Mouse (Mus musculus): ENCODE results near the gene Qtrt2.

Qtrt2 gene

DNA sequence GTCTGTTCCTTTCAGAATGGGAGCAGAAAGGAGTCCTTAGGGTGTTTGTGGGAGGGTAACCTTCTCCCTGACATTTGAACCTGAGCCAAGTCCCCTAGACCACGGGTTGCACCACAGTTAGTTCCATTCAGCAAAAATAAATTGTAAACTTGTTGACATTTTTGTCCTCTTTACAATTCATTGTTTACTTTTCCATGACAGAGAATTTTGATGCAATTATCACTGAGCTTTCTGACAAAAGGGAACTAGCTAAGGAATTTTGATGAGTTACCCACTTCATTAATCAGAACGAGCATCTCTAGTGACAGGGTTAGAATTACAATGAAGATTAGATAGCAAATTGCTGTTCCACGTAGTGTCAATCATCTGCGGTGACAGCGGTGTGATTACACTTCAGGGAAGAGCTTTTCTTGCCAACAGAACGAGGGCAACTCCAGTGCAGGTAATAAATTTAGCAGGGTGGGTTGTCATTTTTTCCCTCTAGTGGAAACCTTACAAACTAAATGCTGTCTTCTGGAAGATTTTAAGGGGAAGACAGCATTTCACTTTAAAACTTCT, 1.5 kb downstream of the Qtrt2 start:
- DNase-seq, result no peak

DNA sequence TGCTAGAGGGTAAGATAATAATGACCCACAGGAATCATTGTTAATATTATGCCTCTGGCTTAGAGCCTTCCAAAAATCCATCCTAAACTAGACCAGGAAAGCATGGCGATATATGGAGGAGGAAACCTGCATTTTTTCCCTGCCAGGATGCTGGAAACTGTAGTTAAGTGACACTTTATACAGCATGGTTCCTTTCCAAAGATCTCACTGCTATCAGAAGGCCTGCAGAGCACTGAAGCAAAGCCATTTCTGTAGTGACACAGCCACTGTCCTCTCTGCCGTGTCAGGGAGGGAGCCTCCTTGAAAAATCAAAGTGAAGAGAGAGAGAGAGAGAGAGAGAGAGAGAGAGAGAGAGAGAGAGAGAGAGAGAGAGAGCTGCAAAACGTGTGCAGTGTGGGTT, 4.0 kb downstream of the Qtrt2 start:
- DNase-seq, result no peak

DNA sequence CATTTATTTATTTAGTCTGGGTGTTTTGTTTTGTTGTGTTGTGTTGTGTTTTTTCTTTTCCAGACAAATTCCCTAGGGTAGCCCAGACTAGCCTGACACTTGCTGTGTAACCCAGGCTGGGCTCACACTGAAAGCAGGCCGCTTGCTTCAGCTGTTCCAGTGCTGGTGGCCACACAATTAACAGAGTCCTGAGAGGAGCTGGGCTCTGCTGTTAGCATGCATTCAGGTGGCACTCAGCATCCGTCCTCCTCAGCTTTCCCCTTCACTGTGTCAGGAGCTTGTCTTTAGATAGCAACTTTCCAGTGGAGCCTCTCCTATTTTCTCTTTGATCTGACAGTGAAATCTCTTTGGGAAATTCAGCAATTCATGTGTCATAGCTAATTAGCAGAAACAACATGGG, 4.6 kb downstream of the Qtrt2 start:
- no peak for DNase-seq

DNA sequence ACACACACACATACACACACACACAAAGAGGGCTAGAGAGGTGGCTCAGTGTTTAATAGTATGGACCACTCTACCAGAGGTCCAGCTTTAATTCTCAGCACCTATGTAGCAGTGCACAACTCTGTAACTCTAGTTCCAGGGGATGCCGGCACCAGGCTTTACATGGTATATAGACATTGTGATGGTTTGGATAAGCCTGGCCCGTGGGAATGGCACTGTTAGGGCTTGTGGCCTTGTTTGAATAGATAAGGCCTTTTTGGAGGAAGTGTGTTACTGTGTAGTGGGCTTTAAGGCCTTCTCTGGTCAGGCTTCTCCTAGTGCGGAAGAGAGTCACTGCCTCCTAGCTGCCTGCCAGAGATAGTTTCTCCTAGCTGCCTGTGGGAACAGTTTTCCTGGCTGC, 7.7 kb downstream of the Qtrt2 start:
- no peak for DNase-seq

DNA sequence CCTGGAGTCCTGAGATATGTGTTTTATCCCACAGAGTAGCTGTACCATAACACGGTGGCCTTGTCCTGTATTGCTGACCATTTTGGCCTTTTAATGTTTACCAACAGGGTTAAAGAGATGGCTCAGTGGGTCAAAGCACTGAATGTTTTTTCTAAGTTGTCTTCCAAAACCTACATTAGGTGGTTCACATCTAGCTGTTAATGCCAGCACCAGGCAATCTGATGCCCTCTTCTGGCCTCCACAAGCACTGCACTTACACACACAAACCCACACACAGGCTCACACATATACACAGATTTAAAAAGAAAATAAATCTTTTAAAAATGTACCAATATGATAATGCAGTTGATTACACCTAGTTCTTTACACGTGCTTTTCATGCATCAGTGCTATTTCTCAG, 17.7 kb downstream of the Qtrt2 start:
- no peak for DNase-seq

DNA sequence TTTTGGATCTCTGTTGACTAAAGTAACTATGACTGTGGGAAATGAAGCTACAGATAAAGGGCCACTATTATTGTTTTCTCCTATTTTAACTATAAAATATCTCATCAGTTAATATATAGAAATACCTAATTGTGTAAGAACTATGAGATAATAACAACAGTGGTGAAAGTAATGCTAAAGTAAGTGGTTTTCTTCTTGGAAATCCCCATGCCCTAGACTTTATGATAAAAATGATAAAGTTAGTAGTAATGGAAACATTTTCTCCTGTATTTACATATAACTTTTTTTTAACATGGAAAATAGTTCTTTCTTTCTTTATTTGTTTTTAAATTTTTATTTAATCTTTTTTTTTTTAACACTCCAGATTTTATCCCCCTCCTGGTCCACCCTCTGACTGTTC, 26.0 kb downstream of the Qtrt2 start:
- no peak for DNase-seq

DNA sequence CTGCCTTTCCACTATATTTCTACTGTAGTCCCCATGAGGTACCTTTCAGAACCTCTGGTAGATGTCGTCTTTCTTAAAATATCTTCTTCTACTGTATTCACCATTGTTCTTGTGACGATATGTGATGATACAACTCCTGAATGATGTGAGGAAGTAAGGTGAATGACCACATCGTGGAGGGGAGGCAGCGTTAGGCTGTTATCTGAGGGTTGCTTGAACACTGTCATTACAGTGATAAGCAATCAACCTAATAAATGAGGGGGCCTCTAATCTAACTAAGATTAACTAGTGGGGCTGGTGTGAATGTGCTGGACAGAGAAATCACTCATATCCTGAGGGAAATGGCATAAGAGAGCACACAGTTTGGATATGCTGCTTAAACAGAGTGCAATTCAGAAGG, 26.5 kb downstream of the Qtrt2 start:
- DNase-seq, result no peak

DNA sequence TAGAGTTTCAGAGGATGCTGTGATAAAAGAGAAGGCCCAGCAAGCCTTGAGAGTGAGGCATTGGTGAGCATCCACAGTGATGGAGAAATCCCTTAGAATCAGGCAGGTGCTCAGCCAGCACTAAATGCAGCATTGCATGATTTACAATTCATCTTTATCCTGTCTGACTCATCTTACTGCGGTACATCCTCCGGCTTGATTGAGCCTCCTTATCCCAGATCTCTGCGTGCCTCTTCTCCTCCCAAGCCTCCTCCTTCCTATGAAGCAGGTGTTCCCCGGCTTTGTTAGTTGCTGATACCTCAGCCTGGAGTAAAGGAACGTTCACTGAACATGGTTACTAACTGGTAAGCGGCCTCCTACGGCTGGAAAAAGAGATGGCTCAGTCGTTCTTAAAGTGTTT, 32.1 kb downstream of the Qtrt2 start:
- DNase-seq, result no peak

DNA sequence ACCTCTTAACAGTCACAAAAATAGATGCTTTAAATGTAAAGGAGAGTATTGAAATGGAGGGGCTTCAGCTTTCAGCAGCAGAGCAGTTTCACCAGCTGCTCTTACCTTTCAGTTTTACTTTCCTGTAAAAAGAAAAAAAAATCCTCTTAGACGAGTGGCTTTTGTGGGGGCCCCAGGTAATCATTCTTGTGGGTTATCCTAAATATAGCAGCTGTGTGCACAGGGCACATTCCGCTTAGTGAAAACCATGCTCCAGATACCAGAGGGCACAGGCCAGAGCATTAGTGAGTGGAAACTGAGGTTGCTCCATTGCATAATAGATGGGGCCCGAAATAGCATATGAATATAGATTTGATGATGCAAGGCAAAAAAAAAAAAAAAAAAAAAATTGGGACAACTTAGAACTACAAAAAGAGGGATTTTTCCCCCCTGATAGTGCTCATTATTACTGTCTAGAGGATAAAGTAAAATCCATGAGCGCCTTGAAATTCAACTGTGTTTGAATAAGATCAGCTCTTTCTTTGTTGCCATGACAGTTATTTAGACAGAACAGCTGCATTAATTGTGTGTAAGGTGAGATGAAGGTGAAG, 35.8 kb downstream of the Qtrt2 start:
- no peak for DNase-seq

DNA sequence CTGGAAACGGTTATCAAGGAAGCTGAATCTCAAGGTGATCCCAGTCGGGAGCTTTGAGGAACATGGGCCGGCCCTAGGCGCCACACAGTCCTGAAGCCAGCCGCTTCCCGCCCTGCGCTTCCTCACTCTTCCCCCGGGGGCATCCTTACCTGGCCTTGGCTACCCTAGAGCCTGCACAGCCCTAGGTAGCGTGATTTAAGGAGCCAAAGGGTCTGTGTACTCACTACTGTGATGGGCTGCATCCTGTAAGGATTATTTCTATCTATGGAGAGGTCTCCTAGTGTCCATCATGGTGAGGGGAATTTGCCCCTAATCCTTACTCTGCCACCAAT, 36.6 kb downstream of the Qtrt2 start:
- DNase-seq, result peak in 1 of 2 experiments; percentile 91

DNA sequence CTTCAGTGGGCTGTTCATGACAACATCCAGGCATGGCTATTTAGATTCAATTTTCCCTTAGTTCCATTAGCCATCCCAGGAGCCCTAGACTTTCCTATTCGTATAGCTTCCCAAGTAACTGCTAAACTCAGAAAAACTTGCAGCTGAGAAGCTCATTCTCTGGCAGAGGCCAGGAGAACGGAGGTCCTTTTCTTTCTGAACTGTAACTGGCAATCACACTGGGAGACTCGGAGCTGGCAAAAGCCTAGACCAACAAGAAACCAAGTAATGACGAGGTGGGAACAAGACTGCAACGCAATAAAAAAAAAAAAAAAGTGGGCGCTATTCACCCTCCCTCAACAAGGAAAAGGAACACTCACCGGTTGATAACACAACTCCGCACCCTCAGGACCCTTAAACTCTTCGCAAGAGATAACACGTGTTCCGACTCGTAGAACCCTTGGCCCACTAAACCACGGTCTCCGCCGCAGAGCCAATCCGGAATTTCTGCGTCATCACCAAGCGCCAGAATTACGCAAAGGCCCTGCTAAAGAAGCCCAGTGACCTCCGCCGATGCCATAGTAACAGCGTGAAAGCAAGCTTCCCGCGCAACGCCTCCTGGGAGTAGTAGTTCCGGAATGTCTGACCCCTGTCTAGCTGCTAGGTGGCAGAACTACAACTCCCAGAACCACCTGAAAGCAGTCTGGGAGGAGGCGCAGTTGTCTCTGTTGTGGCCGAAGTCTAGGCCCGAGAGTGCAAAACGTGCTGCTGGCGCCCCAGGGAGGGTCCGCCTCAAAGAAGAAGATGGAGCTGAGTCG, 37.2 kb downstream of the Qtrt2 start, which contains the start of gene Ccdc191:
Gene Ccdc191, plus strand, starts transcription at position 593 of the 797 bp plus-strand sequence.
- DNase-seq, result peak; percentile 99 to 100

DNA sequence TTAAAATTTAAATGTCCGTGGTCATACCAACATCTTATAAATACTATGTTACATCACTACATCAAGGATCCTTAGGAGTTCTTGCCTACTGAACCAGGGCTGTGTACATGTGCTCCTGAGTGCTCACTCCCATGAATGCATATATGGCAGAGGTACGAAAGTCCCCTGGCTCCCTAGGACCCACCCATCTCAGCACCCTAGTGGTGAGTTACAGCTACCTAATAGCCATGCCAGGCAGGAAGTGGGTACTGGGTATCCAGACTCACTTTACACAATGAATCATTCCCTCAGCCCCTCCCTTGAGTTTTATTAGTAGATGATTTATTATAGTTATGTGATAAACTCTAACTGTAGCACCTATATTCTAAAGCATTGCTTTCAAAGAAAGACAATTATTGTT, 44.3 kb downstream of the Qtrt2 start:
- DNase-seq, result no peak

DNA sequence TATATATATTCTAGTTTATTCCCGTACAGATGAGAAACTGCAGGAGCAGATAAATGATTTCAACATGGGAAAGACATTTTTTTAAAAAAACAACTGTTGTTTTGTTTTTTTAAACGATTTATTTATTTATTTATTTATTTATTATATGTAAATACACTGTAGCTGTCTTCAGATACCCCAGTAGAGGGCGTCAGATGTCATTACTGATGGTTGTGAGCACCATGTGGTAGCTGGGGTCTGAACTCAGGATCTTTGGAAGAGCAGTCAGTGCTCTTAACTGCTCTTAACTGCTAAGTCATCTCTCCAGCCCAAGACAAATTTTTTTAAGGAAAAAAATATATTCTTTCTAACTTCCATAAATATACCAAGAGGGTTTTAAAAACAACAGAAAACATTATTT, 45.0 kb downstream of the Qtrt2 start:
- peak; percentile 11 to 23 for DNase-seq

DNA sequence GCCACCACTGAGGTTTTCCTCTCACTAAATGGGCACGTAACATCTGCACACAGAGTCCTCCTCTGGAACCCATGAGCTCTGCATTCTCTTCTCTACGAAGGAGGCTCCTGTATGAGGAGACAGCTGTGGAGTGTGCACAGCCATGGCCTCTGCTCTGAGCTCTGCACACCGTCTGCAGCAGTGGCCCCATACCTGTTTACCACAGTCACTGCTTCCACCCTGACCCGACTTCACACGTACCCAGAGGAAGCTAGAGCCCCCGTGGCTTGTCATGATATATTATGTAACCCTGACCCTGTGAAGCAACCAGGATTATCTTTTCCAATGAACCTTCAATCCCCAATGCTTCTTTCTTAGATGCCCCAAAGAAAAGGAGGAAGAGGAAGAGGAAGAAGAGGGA, 46.8 kb downstream of the Qtrt2 start:
- no peak for DNase-seq

DNA sequence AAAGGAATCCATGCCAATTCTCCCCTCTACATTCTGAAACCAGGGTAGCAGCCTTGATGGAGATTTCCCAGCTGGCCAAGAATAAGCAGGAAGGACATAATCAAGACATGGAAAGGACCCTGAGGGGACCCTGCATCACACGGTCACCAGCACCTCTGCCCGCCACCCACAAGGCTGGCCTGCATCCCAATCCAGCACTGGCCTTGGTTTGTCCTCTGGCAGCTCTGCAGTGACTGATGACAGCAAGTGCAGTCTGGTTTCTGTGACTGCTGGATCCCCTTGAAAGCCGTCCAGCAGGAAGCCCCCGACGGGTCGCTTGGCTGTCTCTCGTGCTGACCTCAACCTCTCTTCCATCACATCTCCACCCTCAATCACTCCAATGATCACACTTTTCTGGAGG, 55.2 kb downstream of the Qtrt2 start:
- peak; percentile 25 to 44 for DNase-seq

DNA sequence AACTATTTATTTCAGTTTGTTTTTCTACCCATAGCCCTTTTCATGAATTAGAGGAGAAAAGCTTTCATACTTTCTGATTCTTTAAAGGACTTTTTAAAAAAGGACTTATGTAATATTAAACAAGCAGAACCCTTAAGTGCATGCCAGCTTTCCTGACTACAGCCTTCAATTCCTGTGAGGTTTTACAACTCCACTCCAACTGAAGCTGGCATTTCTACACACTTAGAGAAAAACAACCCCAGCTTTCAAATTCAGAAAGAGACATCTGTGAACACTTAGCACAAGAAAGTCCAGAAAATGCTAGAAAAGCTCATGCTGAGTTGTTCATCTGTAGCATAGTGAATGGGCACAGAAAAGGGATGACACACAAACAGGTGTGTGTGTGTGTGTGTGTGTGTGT, 56.8 kb downstream of the Qtrt2 start:
- DNase-seq, result no peak

DNA sequence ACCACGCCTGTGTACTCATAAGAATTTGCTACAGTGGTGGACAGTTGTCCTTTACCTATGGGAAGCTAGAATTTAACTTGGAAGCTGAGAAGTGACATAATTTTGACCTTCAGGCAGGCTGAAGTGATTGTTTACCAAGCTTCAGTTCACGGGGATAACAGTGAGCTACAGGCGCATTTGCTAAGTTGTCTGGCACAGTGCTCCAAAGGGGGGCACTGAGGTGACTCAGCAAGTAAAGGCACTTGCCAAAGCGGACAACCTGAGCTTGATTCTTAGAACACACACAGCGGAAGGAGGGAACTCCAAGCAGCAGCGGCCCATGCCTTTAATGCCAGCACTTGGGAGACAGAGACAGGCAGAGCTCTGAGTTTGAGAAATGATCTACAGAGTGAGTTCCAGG, 66.0 kb downstream of the Qtrt2 start:
- DNase-seq, result no peak

DNA sequence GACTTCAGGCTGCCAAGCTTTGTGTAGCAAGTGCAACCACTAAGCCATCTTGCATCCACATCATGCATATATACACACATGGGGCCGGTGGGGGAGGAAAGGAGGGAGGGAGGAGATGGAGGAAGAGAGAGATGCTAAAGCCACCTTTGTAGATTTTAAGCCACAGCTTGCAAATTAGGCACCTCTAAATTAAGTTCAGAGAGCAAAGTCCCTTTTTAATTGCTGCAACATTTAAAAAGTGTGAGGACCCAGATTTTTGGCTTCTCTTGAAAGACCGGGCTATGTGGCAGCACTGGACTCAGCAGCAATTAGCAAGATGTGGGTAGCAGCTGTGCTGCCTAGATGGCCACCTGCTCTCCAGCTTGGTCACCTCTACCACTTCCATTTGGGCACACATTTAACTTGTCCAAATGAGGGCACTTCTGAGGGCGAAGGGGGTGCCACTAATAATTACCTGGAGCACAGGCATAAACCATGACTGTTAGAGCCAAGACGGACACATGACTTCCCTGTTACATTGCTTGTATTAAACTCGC, 67.6 kb downstream of the Qtrt2 start:
- DNase-seq, result peak; percentile 43 to 49

DNA sequence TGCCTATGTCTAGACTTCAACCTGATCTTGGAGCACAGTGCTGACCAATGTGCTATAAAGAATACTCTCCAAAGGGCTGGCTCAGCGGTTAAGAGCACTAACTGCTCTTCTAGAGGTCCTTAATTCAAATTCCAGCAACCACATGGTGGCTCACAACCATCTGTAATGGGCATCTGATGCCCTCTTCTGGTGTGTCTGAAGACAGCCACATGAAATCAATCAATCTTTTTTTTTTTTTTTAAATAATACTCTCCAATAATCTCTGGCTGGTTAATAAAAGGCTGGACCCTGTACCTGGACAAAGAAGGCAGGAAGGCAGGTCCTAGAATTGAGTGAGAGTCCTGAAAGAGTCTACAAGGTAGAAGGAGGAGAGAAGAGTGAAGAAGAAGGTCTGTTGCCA, 76.8 kb downstream of the Qtrt2 start:
- no peak for DNase-seq

DNA sequence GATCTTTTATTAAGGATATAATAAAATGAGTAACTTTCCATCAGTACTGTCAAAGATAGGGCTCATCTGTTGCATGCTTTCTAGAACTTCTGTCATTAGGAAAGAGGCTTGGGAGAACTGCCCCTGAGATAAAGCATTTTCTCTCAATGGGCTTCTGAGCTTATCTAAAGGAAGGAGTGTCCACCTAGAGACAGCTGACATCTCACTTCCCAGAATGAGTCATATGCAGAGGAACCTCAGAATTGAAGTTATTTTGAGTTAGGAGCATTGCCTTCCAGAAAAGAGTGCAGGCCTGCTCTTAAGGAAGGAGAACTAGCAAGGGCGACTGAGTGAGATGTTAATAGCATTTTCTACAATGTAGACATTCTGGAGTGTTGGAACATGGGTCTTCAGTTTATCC, 85.4 kb downstream of the Qtrt2 start:
- DNase-seq, result no peak

DNA sequence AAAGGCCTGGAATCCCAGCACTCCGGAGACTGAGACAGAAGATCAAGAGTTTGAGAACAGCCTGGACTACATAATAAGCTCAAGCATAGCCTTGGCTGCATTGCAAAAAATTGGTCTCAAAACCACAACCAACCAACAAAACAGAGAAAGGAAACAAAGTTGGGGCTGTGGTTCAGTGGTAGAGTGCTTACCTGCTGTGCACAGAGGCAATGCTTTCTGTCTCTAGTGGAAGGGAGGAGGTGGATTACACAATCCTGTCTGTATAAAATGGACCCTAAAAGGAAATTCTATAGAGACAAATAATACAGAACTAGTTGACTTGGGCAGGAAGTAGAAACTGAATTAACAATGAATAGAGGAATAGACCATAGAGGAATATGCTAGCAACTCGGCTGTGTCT, 94.7 kb downstream of the Qtrt2 start:
- no peak for DNase-seq

DNA sequence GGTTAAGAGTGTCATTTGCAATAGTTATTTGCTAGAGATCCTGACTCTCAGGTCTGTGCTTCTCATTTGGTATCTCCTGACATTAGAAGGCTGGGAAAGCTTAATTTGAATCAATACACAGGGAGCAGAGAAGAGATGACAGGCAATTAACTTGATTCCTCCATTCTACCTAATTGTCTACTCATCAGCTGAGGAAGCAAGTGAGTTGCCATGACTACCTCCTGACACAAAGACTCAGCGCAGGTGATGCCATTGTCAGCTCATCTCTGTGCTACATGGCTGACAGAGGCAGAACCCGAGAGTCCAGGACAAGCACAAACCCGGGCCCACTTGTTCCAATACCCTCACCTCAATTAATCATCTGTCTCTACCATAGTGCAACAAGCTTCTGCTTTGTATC, 99.1 kb downstream of the Qtrt2 start:
- DNase-seq, result no peak

DNA sequence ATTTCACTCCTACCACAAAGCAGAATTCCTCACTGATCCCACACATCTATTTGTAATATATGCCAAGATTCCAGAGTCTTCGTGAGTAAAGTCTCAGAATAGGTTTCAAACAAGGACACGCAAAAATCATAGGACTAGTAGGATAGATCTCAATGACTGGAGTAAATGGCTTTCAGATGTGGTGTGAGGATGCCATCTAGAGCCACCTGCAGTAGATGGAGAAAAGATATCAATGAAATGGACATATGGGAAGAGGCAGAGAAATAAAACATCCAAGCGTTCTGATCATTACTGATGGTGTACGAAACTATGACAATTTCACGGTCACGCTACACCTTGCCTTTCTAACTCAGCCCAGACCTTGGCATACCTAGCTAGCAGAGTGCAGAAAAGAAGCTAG, 108.2 kb downstream of the Qtrt2 start:
- no peak for DNase-seq

DNA sequence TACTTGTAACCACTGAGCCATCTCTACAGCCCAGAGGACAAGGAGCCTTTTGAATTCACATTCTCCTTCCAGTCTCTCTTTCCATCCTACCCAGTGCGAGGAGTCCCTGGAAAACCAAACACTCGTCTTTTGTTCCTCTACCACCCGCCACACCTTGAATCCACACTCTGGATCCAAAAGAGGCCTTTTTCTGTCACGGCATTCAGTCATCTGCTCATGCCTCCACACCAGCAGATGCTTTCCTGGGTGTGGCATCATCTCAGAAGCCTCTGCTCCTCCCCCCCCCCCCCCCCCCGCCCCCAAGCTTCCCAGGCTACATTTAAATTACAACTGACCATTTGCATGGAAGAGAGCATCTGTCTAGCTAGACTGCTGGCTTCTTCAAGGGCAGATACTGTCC, 110.3 kb downstream of the Qtrt2 start:
- DNase-seq, result no peak

Measured in cerebellum, postnatal 10 days (tissue).